Mouse (Mus musculus) cerebellum, postnatal 14 days (tissue): ENCODE measurements around the gene Hecw1.

Experiments used
- DNase-seq, 2 experiments: peaks; one replicate each; pipeline ENCODE4 v3.0.0; 2021; ENCODE audit warnings: mixed read lengths in 2 of 2

Gene Hecw1

GRCm38 (mm10) chr13:14522906-14523269, at the start of gene Hecw1:
Hecw1 (minus strand) TSS chr13:14523228.
- DNase-seq, result no peak

- DNase-seq, result no peak
Measured at GRCm38 (mm10) chr13:14561336-14561735, 38.3 kb upstream of the Hecw1 start.

- no peak for DNase-seq
Measured at GRCm38 (mm10) chr13:14552628-14553027, 29.6 kb upstream of the Hecw1 start.

- no peak for DNase-seq
Measured at GRCm38 (mm10) chr13:14542860-14543259, 19.8 kb upstream of the Hecw1 start.

GRCm38 (mm10) chr13:14522128-14522905, 711 bp downstream of the Hecw1 start:
- peak; percentile 65 to 70 for DNase-seq

- peak in 1 of 2 experiments; percentile 36 for DNase-seq
Measured at GRCm38 (mm10) chr13:14521746-14522127, 1.3 kb downstream of the Hecw1 start.

- DNase-seq, result no peak
Measured at GRCm38 (mm10) chr13:14519605-14520004, 3.4 kb downstream of the Hecw1 start.

- no peak for DNase-seq
Measured at GRCm38 (mm10) chr13:14517478-14517877, 5.5 kb downstream of the Hecw1 start.

- DNase-seq, result no peak
Measured at GRCm38 (mm10) chr13:14515106-14515505, 7.9 kb downstream of the Hecw1 start.

- DNase-seq, result no peak
Measured at GRCm38 (mm10) chr13:14513934-14514333, 9.1 kb downstream of the Hecw1 start.

GRCm38 (mm10) chr13:14506765-14507164, 16.3 kb downstream of the Hecw1 start:
- DNase-seq, result no peak

GRCm38 (mm10) chr13:14500251-14500650, 22.8 kb downstream of the Hecw1 start:
- DNase-seq, result no peak

- no peak for DNase-seq
Measured at GRCm38 (mm10) chr13:14498780-14499179, 24.2 kb downstream of the Hecw1 start.

- no peak for DNase-seq
Measured at GRCm38 (mm10) chr13:14496954-14497353, 26.1 kb downstream of the Hecw1 start.

GRCm38 (mm10) chr13:14487812-14488211, 35.2 kb downstream of the Hecw1 start:
- DNase-seq, result no peak

GRCm38 (mm10) chr13:14471121-14471520, 51.9 kb downstream of the Hecw1 start:
- no peak for DNase-seq

- no peak for DNase-seq
Measured at GRCm38 (mm10) chr13:14467517-14467916, 55.5 kb downstream of the Hecw1 start.

- DNase-seq, result no peak
Measured at GRCm38 (mm10) chr13:14461036-14461435, 62.0 kb downstream of the Hecw1 start.

GRCm38 (mm10) chr13:14457043-14457442, 66.0 kb downstream of the Hecw1 start:
- no peak for DNase-seq

GRCm38 (mm10) chr13:14439540-14439939, 83.5 kb downstream of the Hecw1 start:
- no peak for DNase-seq

- no peak for DNase-seq
Measured at GRCm38 (mm10) chr13:14428845-14429553, 94.0 kb downstream of the Hecw1 start.

- DNase-seq, result no peak
Measured at GRCm38 (mm10) chr13:14424836-14425235, 98.2 kb downstream of the Hecw1 start.

- DNase-seq, result no peak
Measured at GRCm38 (mm10) chr13:14413405-14413804, 109.6 kb downstream of the Hecw1 start.

GRCm38 (mm10) chr13:14374470-14374869, 148.6 kb downstream of the Hecw1 start:
- no peak for DNase-seq
